Mouse (Mus musculus): ENCODE measurements at regions not wholly inside any gene's neighbourhood (a gene's known extent, or its start where the extent isn't known, plus 50 kb on each side); places are given as distances from the start of the nearest gene placed in this dataset.
A peak's percentile ranks its signal among the peaks of the same experiment; 100 is the strongest.
"Not testable (repeated sequence)": the region's sequence is repeated elsewhere in the genome, so short reads cannot be mapped to it uniquely, and the experiment has no call there.

DNA sequence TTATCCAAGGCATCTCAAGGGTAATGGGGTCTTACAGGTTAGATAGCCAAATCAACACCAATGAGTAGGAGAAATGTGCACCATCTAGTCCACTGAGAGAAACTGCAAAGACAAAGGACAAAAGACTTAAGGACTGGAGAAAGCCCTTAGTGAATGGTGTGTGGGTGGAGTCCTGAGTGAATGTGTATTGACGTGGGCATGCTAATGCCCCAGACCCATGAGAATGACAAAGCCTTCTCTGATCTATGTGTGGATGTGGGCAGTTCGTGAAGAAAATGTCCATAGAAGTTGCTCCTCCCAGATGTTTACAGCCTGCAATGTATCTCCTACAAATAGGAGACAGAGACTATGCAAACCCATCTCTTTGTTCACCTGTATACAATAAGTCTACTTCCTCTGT, 188.7 kb upstream of the Arx start:
- Histone ChIP-seq H3K4me3 (ENCODE audit: insufficient read depth, low read depth, low read length) (no peak overlapping the region), H3K27me3 (replicated peaks; ENCODE audit: control insufficient read depth, insufficient read depth, low read length) (no peaks in the 10 kb centered on the region), H3K36me3 (ENCODE audit: control insufficient read depth, insufficient read depth, low read length) (no peaks in the 10 kb centered on the region), H3K27ac (ENCODE audit: insufficient read depth, low read depth, low read length) (no peak overlapping the region), H3K4me1 (ENCODE audit: control insufficient read depth, insufficient read depth, low read length) (no peaks in the 10 kb centered on the region)
- TF ChIP-seq POLR2A (IDR thresholded peaks at IDR 0.05; ENCODE audit: low read depth, low read length) (no peak), CTCF (conservative IDR thresholded peaks at IDR 0.05; ENCODE audit: insufficient read depth, insufficient read length, low read depth, low read length) (no peak)
- no peak for DNase-seq
- WGBS: 66% methylated on average over 2 of the region's 2 CpGs

DNA sequence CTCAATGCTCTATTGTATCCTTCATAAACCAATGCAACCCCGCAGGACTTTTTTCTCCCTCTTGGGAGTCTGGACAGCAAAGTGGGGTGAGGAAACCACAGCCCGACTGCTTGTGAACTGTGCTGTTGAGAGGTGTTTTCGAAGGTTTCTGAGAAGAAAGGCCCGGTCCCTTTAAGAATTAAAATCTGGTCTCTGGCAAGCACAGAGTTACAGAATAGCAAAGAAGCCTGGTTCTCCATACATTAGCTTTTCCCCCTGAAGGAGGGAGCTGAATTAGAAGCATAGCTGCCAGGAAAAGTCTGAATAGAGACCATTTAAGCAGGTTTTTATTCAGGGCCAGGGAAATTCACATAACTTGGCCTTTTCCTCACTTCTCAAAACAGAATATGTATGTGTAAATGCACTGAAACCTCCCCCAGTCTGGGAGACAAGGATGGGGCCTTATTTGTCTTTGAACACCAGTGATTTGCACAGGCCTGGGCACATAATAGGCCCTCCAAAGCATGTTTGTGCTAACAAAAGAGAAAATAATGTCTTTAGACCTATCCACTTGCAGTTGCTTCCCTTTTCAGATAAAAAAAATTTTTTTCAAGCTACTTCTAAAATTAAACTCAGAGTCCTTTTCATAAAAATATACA, 178.2 kb upstream of the Arx start:
- WGBS: 84% methylated on average over 4 of the region's 4 CpGs
- no peaks in the 10 kb centered on the region for H3K36me3 ChIP-seq (ENCODE audit: control insufficient read depth, insufficient read depth, low read length)
- H3K4me1 ChIP-seq (ENCODE audit: control insufficient read depth, insufficient read depth, low read length): no peaks in the 10 kb centered on the region
- H3K4me3 ChIP-seq (ENCODE audit: insufficient read depth, low read depth, low read length): no peak overlapping the region
- TF ChIP-seq CTCF (conservative IDR thresholded peaks at IDR 0.05; ENCODE audit: insufficient read depth, insufficient read length, low read depth, low read length): no peak
- no peak for TF ChIP-seq POLR2A (IDR thresholded peaks at IDR 0.05; ENCODE audit: low read depth, low read length)
- no peak for DNase-seq
- no peak overlapping the region for H3K27ac ChIP-seq (ENCODE audit: insufficient read depth, low read depth, low read length)
- H3K27me3 ChIP-seq (replicated peaks; ENCODE audit: control insufficient read depth, insufficient read depth, low read length): no peaks in the 10 kb centered on the region

DNA sequence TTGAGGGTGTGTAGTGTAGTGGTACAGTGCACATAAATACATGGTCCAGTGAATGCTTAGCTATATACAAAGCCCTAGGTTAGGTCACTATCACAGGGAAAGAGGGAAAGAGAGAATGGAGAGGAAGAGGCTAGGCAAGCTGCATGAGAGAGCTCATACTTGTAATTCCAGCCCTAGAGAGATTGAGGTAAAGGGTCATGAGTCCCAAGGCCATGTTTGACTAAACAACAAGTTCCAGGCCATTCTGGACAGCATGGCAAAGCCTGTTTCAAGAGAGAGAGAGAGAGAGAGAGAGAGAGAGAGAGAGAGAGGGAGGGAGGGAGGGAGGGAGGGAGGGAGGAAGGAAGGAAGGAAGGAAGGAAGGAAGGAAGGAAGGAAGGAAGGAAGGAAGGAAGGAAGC, 131.9 kb upstream of the Arx start:
- DNase-seq; H3K4me1 ChIP-seq (ENCODE audit: control insufficient read depth, insufficient read depth, low read length); H3K36me3 ChIP-seq (ENCODE audit: control insufficient read depth, insufficient read depth, low read length); H3K4me3 ChIP-seq (ENCODE audit: insufficient read depth, low read depth, low read length); H3K27ac ChIP-seq (ENCODE audit: insufficient read depth, low read depth, low read length); H3K27me3 ChIP-seq (replicated peaks; ENCODE audit: control insufficient read depth, insufficient read depth, low read length): not testable (repeated sequence)

DNA sequence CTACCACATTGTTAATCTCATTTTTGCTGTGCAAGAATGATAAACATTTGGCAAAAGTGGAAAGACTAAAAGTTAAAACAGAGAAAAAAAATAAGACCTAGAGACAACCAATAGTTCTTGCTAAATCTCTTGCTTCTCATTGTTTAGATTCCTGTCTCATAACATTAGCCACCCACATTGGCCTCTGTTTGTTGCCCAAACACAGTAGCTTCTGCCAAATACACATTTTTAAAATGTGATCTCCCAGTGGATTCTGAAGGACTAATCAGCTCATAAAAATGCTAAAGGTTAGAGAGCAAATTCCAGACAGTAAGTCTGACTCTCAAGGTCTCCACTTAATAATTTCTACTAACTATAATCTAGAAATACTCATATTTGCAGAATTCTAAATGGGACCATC, 127.1 kb upstream of the Arx start:
- H3K4me3 ChIP-seq (ENCODE audit: insufficient read depth, low read depth, low read length): no peak overlapping the region
- TF ChIP-seq POLR2A (IDR thresholded peaks at IDR 0.05; ENCODE audit: low read depth, low read length) (no peak), CTCF (conservative IDR thresholded peaks at IDR 0.05; ENCODE audit: insufficient read depth, insufficient read length, low read depth, low read length) (no peak)
- H3K27me3 ChIP-seq (replicated peaks; ENCODE audit: control insufficient read depth, insufficient read depth, low read length): no peaks in the 10 kb centered on the region
- peak; percentile 29 for DNase-seq
- no peaks in the 10 kb centered on the region for H3K4me1 ChIP-seq (ENCODE audit: control insufficient read depth, insufficient read depth, low read length)
- no peaks in the 10 kb centered on the region for H3K36me3 ChIP-seq (ENCODE audit: control insufficient read depth, insufficient read depth, low read length)
- no peak overlapping the region for H3K27ac ChIP-seq (ENCODE audit: insufficient read depth, low read depth, low read length)

DNA sequence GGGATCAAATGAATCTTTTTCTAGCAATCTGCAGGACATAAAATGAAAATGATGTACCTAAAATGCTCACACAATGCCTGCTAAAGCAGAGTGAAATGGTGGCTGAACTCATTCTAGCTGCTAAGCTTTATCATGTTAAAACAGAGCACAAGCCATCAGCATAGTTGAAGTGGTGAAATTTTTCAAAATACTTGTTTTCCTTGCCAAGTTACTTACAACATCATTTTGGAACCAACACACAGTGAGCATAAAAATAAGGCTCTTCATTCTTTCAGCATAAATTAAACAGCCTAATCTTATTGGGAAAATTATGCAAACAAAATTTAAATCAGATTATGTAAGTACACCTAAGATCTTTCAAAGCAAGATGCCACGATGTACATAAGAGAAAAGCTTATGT, 125.3 kb upstream of the Arx start:
- no peaks in the 10 kb centered on the region for H3K4me1 ChIP-seq (ENCODE audit: control insufficient read depth, insufficient read depth, low read length)
- TF ChIP-seq POLR2A (IDR thresholded peaks at IDR 0.05; ENCODE audit: low read depth, low read length): no peak
- no peak for TF ChIP-seq CTCF (conservative IDR thresholded peaks at IDR 0.05; ENCODE audit: insufficient read depth, insufficient read length, low read depth, low read length)
- no peak overlapping the region for H3K4me3 ChIP-seq (ENCODE audit: insufficient read depth, low read depth, low read length)
- 45% methylated on average over 1 of the region's 1 CpGs for WGBS
- no peaks in the 10 kb centered on the region for H3K36me3 ChIP-seq (ENCODE audit: control insufficient read depth, insufficient read depth, low read length)
- no peak for DNase-seq
- no peaks in the 10 kb centered on the region for H3K27me3 ChIP-seq (replicated peaks; ENCODE audit: control insufficient read depth, insufficient read depth, low read length)
- H3K27ac ChIP-seq (ENCODE audit: insufficient read depth, low read depth, low read length): no peak overlapping the region

Measured in kidney, adult 2 months (tissue).